ENCODE assay signal across 8 mouse cellular contexts in the genomic region with DNA sequence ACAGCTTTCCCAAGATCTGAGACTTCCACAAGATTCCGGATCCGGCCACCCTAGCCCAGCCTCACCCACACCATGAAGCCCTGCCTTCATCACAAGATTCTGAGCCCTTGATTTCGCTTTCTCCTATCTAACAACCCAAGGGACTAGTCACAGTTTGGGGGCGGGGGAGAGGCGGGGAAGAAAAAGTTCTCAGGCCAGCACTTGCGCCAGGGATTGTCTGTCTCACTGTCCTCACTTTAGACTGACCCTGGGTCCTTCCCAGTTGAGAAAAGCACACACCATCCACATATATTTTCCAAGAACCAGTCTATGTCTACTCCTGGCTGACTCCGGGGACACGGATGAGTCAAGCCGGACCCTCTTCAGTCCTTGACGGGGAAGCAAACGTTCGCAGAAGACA. TPM values are rescaled to one million over a fixed set of nuclear protein-coding genes. Genes with fewer than 3 reads are reported as not detected.
DNase-seq lines count a peak whose midpoint lies in the region; ATAC-seq and TF ChIP-seq lines count a peak whose summit lies in the region.

No protein-coding gene starts in this region.

- H3K4me3 ChIP-seq in heart, embryonic 12.5 days = peak overlapping the region; percentile 67
- H3K4me3 ChIP-seq in G1E (ENCODE audit: low read depth, low read length) = peak overlapping the region; percentile 86
- peak overlapping the region; percentile 54 for H3K4me3 ChIP-seq in heart, embryonic 16.5 days (ENCODE audit: low read length)
- peak overlapping the region; percentile 68 for H3K4me3 ChIP-seq in midbrain, embryonic 10.5 days

- peak overlapping the region; percentile 75 for H3K9ac ChIP-seq in heart, embryonic 12.5 days
- peak overlapping the region; percentile 67 for H3K9ac ChIP-seq in heart, embryonic 16.5 days (ENCODE audit: low read length)

- H3K36me3 ChIP-seq in heart, embryonic 12.5 days = peaks cover 11% of the 10 kb centered on the region; the same call in 1 of the 2 replicates
- peaks cover 27% of the 10 kb centered on the region for H3K36me3 ChIP-seq in G1E (replicated peaks)
- H3K36me3 ChIP-seq in heart, embryonic 16.5 days (ENCODE audit: control insufficient read depth, insufficient read depth) = no peaks in the 10 kb centered on the region
- peaks cover 12% of the 10 kb centered on the region for H3K36me3 ChIP-seq in midbrain, embryonic 10.5 days

- H3K27ac ChIP-seq in heart, embryonic 12.5 days (ENCODE audit: poor library complexity, severe bottlenecking) = no peak overlapping the region
- H3K27ac ChIP-seq in heart, embryonic 16.5 days (ENCODE audit: low read length) = no peak overlapping the region
- H3K27ac ChIP-seq in midbrain, embryonic 10.5 days (replicated peaks) = no peak overlapping the region; the same call in 1 of the 2 replicates

- H3K27me3 ChIP-seq in heart, embryonic 12.5 days (replicated peaks) = no peaks in the 10 kb centered on the region
- H3K27me3 ChIP-seq in G1E (ENCODE audit: insufficient read depth, low read length) = no peaks in the 10 kb centered on the region; the same call in 1 of the 2 replicates
- H3K27me3 ChIP-seq in heart, embryonic 16.5 days (ENCODE audit: control insufficient read depth, insufficient read depth, low read length) = no peaks in the 10 kb centered on the region
- no peaks in the 10 kb centered on the region for H3K27me3 ChIP-seq in midbrain, embryonic 10.5 days (ENCODE audit: low read depth, poor library complexity, severe bottlenecking)

- DNase-seq in heart, postnatal 4 days = no peak
- no peak for DNase-seq in G1E (ENCODE audit: low spot score)
- no peak for DNase-seq in midbrain, embryonic 10.5 days (ENCODE audit: low spot score)
- no peak for DNase-seq in c-Kit-positive CD71-positive TER-119-positive erythroid progenitor cells, embryonic 14.5 days (ENCODE audit: low spot score)
- no peak for DNase-seq in adrenal gland, postnatal 25 days

- H3K4me1 ChIP-seq in heart, embryonic 12.5 days (replicated peaks) = peaks cover 11% of the 10 kb centered on the region
- H3K4me1 ChIP-seq in G1E (ENCODE audit: insufficient read depth, low read depth, low read length) = peaks cover 60% of the 10 kb centered on the region
- H3K4me1 ChIP-seq in heart, embryonic 16.5 days (ENCODE audit: control insufficient read depth, insufficient read depth, low read length) = peaks cover 6% of the 10 kb centered on the region; the same call in 1 of the 2 replicates
- peaks cover 16% of the 10 kb centered on the region for H3K4me1 ChIP-seq in midbrain, embryonic 10.5 days

- TF ChIP-seq CTCF in G1E (IDR thresholded peaks at IDR 0.05; ENCODE audit: low read depth, low read length) = no peak

- WGBS in heart, embryonic 12.5 days = 47% methylated on average over 12 of the region's 12 CpGs
- 38% methylated on average over 12 of the region's 12 CpGs for WGBS in heart, embryonic 16.5 days
- 56% methylated on average over 12 of the region's 12 CpGs for WGBS in midbrain, embryonic 10.5 days

- H3K4me2 ChIP-seq in heart, embryonic 12.5 days = peak overlapping the region; percentile 95
- H3K4me2 ChIP-seq in heart, embryonic 16.5 days (ENCODE audit: low read depth, low read length) = peak overlapping the region; percentile 70

- no peak for ATAC-seq in heart, embryonic 12.5 days (ENCODE audit: insufficient number of reproducible peaks, low FRiP score)
- no peak for ATAC-seq in G1E (ENCODE audit: extremely low read depth, insufficient number of reproducible peaks, low FRiP score, poor library complexity, severe bottlenecking)
- ATAC-seq in heart, embryonic 16.5 days (replicated peaks; ENCODE audit: extremely low read depth, insufficient read depth, low FRiP score) = no peak
- ATAC-seq in activated CD4-positive, CD25-positive, alpha-beta regulatory T cell, adult 4 months = no peak

- H3K9me3 ChIP-seq in heart, embryonic 12.5 days (replicated peaks) = no peaks in the 10 kb centered on the region
- no peaks in the 10 kb centered on the region for H3K9me3 ChIP-seq in G1E (replicated peaks)
- no peaks in the 10 kb centered on the region for H3K9me3 ChIP-seq in heart, embryonic 16.5 days (replicated peaks; ENCODE audit: control insufficient read depth, low read length)
- no peaks in the 10 kb centered on the region for H3K9me3 ChIP-seq in midbrain, embryonic 10.5 days (replicated peaks)

RNA-seq across cellular contexts. Expression of gene Xkr8, which starts 0.7 kb away (rescaled TPM):
- polyA plus RNA-seq in heart, embryonic 12.5 days (2016; fragmentation: Nextera tagmentation; extraction: Ambion mirVana) = 5.2 and 5.5 TPM in 2 replicates
- total RNA-seq in heart, postnatal 4 days (2021) = 1 to 10 TPM; 2.0 to 2.5 TPM
- total RNA-seq in G1E (2014; fragmentation: Nextera tagmentation) (0.75 and 1.2 TPM in 2 replicates), G1E (2017) (1.6 and 5.1 TPM in 2 replicates)
- polyA plus RNA-seq in G1E (2012) = 0.17 and 0.46 TPM in 2 replicates
- 2.8 and 2.9 TPM in 2 replicates for polyA plus RNA-seq in heart, embryonic 16.5 days (2015; fragmentation: Nextera tagmentation; extraction: Ambion mirVana)
- 4.3 and 4.8 TPM in 2 replicates for polyA plus RNA-seq in midbrain, embryonic 10.5 days (2016; fragmentation: Nextera tagmentation; extraction: Ambion mirVana)
- 7.2 and 10.1 TPM in 2 replicates for total RNA-seq in adrenal gland, postnatal 25 days (2021)
- polyA plus RNA-seq in activated CD4-positive, CD25-positive, alpha-beta regulatory T cell, adult 4 months (2017; shearing (Covaris generic)) = 1 to 10 TPM; 2.2 to 4.0 TPM

RNA-seq across cellular contexts. Expression of gene Smpdl3b, which starts 25.4 kb away (rescaled TPM):
- polyA plus RNA-seq in heart, embryonic 12.5 days (2016; fragmentation: Nextera tagmentation; extraction: Ambion mirVana) = 6.5 and 6.9 TPM in 2 replicates
- total RNA-seq in heart, postnatal 4 days (2021) = 1 to 10 TPM; 1.3 to 1.4 TPM
- total RNA-seq in G1E (2014; fragmentation: Nextera tagmentation) (not detected in 2 replicates), G1E (2017) (0.23 and 0.33 TPM in 2 replicates)
- 0.04 and 0.08 TPM in 2 replicates for polyA plus RNA-seq in G1E (2012)
- polyA plus RNA-seq in heart, embryonic 16.5 days (2015; fragmentation: Nextera tagmentation; extraction: Ambion mirVana) = 3.9 and 5.1 TPM in 2 replicates
- polyA plus RNA-seq in midbrain, embryonic 10.5 days (2016; fragmentation: Nextera tagmentation; extraction: Ambion mirVana) = 2.3 and 2.9 TPM in 2 replicates
- 35.5 and 35.9 TPM in 2 replicates for total RNA-seq in adrenal gland, postnatal 25 days (2021)
- 1 to 10 TPM; 2.7 to 4.4 TPM for polyA plus RNA-seq in activated CD4-positive, CD25-positive, alpha-beta regulatory T cell, adult 4 months (2017; shearing (Covaris generic))

RNA-seq across cellular contexts. Expression of gene Rpa2, which starts 36.5 kb away (rescaled TPM):
- 85.0 and 87.4 TPM in 2 replicates for polyA plus RNA-seq in heart, embryonic 12.5 days (2016; fragmentation: Nextera tagmentation; extraction: Ambion mirVana)
- total RNA-seq in heart, postnatal 4 days (2021) = 10 to 100 TPM; 36.5 to 42.5 TPM
- total RNA-seq in G1E (2014; fragmentation: Nextera tagmentation) (48.8 and 56.5 TPM in 2 replicates), G1E (2017) (76.3 and 83.1 TPM in 2 replicates)
- 109 and 132 TPM in 2 replicates for polyA plus RNA-seq in G1E (2012)
- 68.6 and 72.8 TPM in 2 replicates for polyA plus RNA-seq in heart, embryonic 16.5 days (2015; fragmentation: Nextera tagmentation; extraction: Ambion mirVana)
- 174 and 200 TPM in 2 replicates for polyA plus RNA-seq in midbrain, embryonic 10.5 days (2016; fragmentation: Nextera tagmentation; extraction: Ambion mirVana)
- 17.7 and 19.4 TPM in 2 replicates for total RNA-seq in adrenal gland, postnatal 25 days (2021)
- 10 to 100 TPM; 54.6 to 80.3 TPM for polyA plus RNA-seq in activated CD4-positive, CD25-positive, alpha-beta regulatory T cell, adult 4 months (2017; shearing (Covaris generic))
